Mouse (Mus musculus) MEL (cell line): ENCODE data around the gene Igdcc3. TPM values are rescaled to one million over a fixed set of nuclear protein-coding genes. Genes with fewer than 3 reads are reported as not detected.

Experiments used
- DNase-seq: peaks from one replicate; pipeline ENCODE4 v3.0.0; 2011; ENCODE audit warnings: low read depth, low spot score
- H3K27ac ChIP-seq: 2 replicates; pipeline ENCODE4 v1.5.1; 2012; ENCODE audit warnings: low read depth, mild to moderate bottlenecking, control low read depth, low read length, moderate library complexity; ENCODE audit not compliant: control insufficient read depth
- H3K27me3 ChIP-seq, 2 experiments: fragments of 150-350 bp in 1 of 2; sonication (generic) in 1 of 2; 2 replicates each; pipeline ENCODE4 v1.6.1; 2012; ENCODE audit warnings: low read length in 2 of 2, mild to moderate bottlenecking in 2 of 2, improper control_type of control experiment in 1 of 2, moderate library complexity in 1 of 2; ENCODE audit not compliant: insufficient read depth in 2 of 2, control insufficient read depth in 1 of 2
- H3K36me3 ChIP-seq, 2 experiments: 2 replicates each; pipeline ENCODE4 v1.6.1; 2012 to 2014; ENCODE audit warnings: low read length in 2 of 2, improper control_type of control experiment in 1 of 2, inconsistent platforms in 1 of 2, mild to moderate bottlenecking in 1 of 2; ENCODE audit not compliant: insufficient read depth in 2 of 2, control insufficient read depth in 1 of 2
- H3K4me1 ChIP-seq, 2 experiments: fragments of 150-350 bp in 1 of 2; sonication (generic) in 1 of 2; 2 replicates each; pipeline ENCODE4 v1.6.1; 2012; ENCODE audit warnings: low read length in 2 of 2, improper control_type of control experiment in 1 of 2, mild to moderate bottlenecking in 1 of 2; ENCODE audit not compliant: insufficient read depth in 2 of 2, control insufficient read depth in 1 of 2
- H3K4me3 ChIP-seq, 2 experiments: fragments of 150-350 bp in 1 of 2; sonication (generic) in 1 of 2; 2 replicates each; pipeline ENCODE4 v1.5.1; 2012; ENCODE audit warnings: low read depth in 2 of 2, low read length in 2 of 2, mild to moderate bottlenecking in 2 of 2, moderate library complexity in 2 of 2, control low read depth in 1 of 2, improper control_type of control experiment in 1 of 2; ENCODE audit not compliant: control insufficient read depth in 1 of 2, insufficient read depth in 1 of 2
- H3K79me2 ChIP-seq: 2 replicates; pipeline ENCODE4 v1.6.1; 2012; ENCODE audit warnings: mild to moderate bottlenecking, low read length, moderate library complexity; ENCODE audit not compliant: control insufficient read depth, poor library complexity, insufficient read depth
- H3K9ac ChIP-seq: 2 replicates; pipeline ENCODE4 v1.6.1; 2012; ENCODE audit warnings: low read depth, mild to moderate bottlenecking, control low read depth, low read length, moderate library complexity; ENCODE audit not compliant: control insufficient read depth, poor library complexity, severe bottlenecking
- H3K9me3 ChIP-seq: fragments of 150-350 bp; sonication (generic); replicated peaks from 2 replicates; pipeline ENCODE4 v1.6.1; 2012; ENCODE audit warnings: mild to moderate bottlenecking, low read length, improper control_type of control experiment, moderate library complexity; ENCODE audit not compliant: insufficient read depth
- CHD2 ChIP-seq: IDR thresholded peaks from 2 replicates; pipeline ENCODE4 v1.6.1; 2011; ENCODE audit warnings: low read length, improper control_type of control experiment
- CTCF ChIP-seq, 3 experiments: IDR thresholded peaks in 2 of 3; conservative IDR thresholded peaks in 1 of 3; 2 replicates each; pipeline ENCODE4 v1.5.1; 2011 to 2012; ENCODE audit warnings: low read length in 3 of 3, low read depth in 2 of 3, mild to moderate bottlenecking in 2 of 3, improper control_type of control experiment in 1 of 3, inconsistent platforms in 1 of 3, mixed read lengths in 1 of 3, moderate library complexity in 1 of 3; ENCODE audit not compliant: control insufficient read depth in 1 of 3, insufficient read depth in 1 of 3, poor library complexity in 1 of 3, severe bottlenecking in 1 of 3
- ELF1 ChIP-seq: IDR thresholded peaks from 2 replicates; pipeline ENCODE4 v1.6.1; 2014; ENCODE audit warnings: low read depth, mild to moderate bottlenecking, inconsistent platforms, low read length, improper control_type of control experiment, moderate library complexity
- EP300 ChIP-seq, 2 experiments: IDR thresholded peaks; 2 replicates each; pipeline ENCODE4 v1.6.1; 2011; ENCODE audit warnings: improper control_type of control experiment in 2 of 2, low read length in 2 of 2, low read depth in 1 of 2, mild to moderate bottlenecking in 1 of 2
- ETS1 ChIP-seq: IDR thresholded peaks from 2 replicates; pipeline ENCODE4 v1.6.1; 2012; ENCODE audit warnings: low read depth, mild to moderate bottlenecking, inconsistent platforms, low read length, improper control_type of control experiment, moderate library complexity
- GABPA ChIP-seq: IDR thresholded peaks from 2 replicates; pipeline ENCODE4 v1.6.1; 2012; ENCODE audit warnings: low read depth, mild to moderate bottlenecking, inconsistent platforms, low read length, improper control_type of control experiment, moderate library complexity
- HCFC1 ChIP-seq: IDR thresholded peaks from 2 replicates; pipeline ENCODE4 v1.6.1; 2012; ENCODE audit warnings: low read depth, mild to moderate bottlenecking, inconsistent platforms, low read length, improper control_type of control experiment, moderate library complexity
- KAT2A ChIP-seq: conservative IDR thresholded peaks from 2 replicates; pipeline ENCODE4 v1.6.1; 2012; ENCODE audit warnings: low read depth, low read length, improper control_type of control experiment, inconsistent platforms
- MAFK ChIP-seq: IDR thresholded peaks from 2 replicates; pipeline ENCODE4 v1.6.1; 2011; ENCODE audit warnings: low read depth, mild to moderate bottlenecking, low read length, improper control_type of control experiment, borderline replicate concordance
- MAX ChIP-seq: IDR thresholded peaks from 2 replicates; pipeline ENCODE4 v1.6.1; 2011; ENCODE audit warnings: low read length, improper control_type of control experiment
- MAZ ChIP-seq: IDR thresholded peaks from 2 replicates; pipeline ENCODE4 v1.6.1; 2012; ENCODE audit warnings: low read depth, mild to moderate bottlenecking, inconsistent platforms, low read length, improper control_type of control experiment
- MXI1 ChIP-seq: IDR thresholded peaks from 2 replicates; pipeline ENCODE4 v1.6.1; 2011; ENCODE audit warnings: mild to moderate bottlenecking, low read depth, low read length, improper control_type of control experiment
- MYB ChIP-seq: IDR thresholded peaks from 2 replicates; pipeline ENCODE4 v1.6.1; 2011; ENCODE audit warnings: mild to moderate bottlenecking, low read depth, low read length, improper control_type of control experiment
- NRF1 ChIP-seq: IDR thresholded peaks from 2 replicates; pipeline ENCODE4 v1.6.1; 2014; ENCODE audit warnings: low read depth, mild to moderate bottlenecking, inconsistent platforms, low read length, improper control_type of control experiment, moderate library complexity; ENCODE audit not compliant: poor library complexity, insufficient read depth, severe bottlenecking
- POLR2A ChIP-seq, 2 experiments: IDR thresholded peaks; 2 replicates each; pipeline ENCODE4 v1.6.1; 2011 to 2012; ENCODE audit warnings: low read length in 2 of 2, mild to moderate bottlenecking in 2 of 2, control low read depth in 1 of 2, improper control_type of control experiment in 1 of 2, low read depth in 1 of 2, moderate library complexity in 1 of 2; ENCODE audit not compliant: control insufficient read depth in 1 of 2, insufficient read depth in 1 of 2, poor library complexity in 1 of 2
- POLR2AphosphoS2 ChIP-seq: IDR thresholded peaks from 2 replicates; pipeline ENCODE4 v1.6.1; 2011; ENCODE audit warnings: low read length, improper control_type of control experiment
- RAD21 ChIP-seq: IDR thresholded peaks from 2 replicates; pipeline ENCODE4 v1.6.1; 2011; ENCODE audit warnings: mild to moderate bottlenecking, low read depth, low read length, improper control_type of control experiment
- RCOR1 ChIP-seq: IDR thresholded peaks from 2 replicates; pipeline ENCODE4 v1.6.1; 2012; ENCODE audit warnings: low read depth, mild to moderate bottlenecking, inconsistent platforms, low read length, improper control_type of control experiment
- SIN3A ChIP-seq: IDR thresholded peaks from 2 replicates; pipeline ENCODE4 v1.6.1; 2012; ENCODE audit warnings: low read length, improper control_type of control experiment, inconsistent platforms
- SMC3 ChIP-seq: IDR thresholded peaks from 2 replicates; pipeline ENCODE4 v1.6.1; 2011; ENCODE audit warnings: low read depth, low read length, improper control_type of control experiment
- TAL1 ChIP-seq: IDR thresholded peaks from 2 replicates; pipeline ENCODE4 v1.6.1; 2012; ENCODE audit warnings: mild to moderate bottlenecking, inconsistent platforms, low read length, moderate library complexity, mixed read lengths
- UBTF ChIP-seq: IDR thresholded peaks from 2 replicates; pipeline ENCODE4 v1.6.1; 2012; ENCODE audit warnings: low read depth, mild to moderate bottlenecking, inconsistent platforms, low read length, improper control_type of control experiment, moderate library complexity, borderline replicate concordance; ENCODE audit not compliant: insufficient read depth
- USF1 ChIP-seq: IDR thresholded peaks from 2 replicates; pipeline ENCODE4 v1.6.1; 2014; ENCODE audit warnings: low read depth, mild to moderate bottlenecking, inconsistent platforms, low read length, improper control_type of control experiment, moderate library complexity
- USF2 ChIP-seq, 2 experiments: IDR thresholded peaks; 2 replicates each; pipeline ENCODE4 v1.6.1; 2011 to 2012; ENCODE audit warnings: improper control_type of control experiment in 2 of 2, low read length in 2 of 2, borderline replicate concordance in 1 of 2, inconsistent platforms in 1 of 2, low read depth in 1 of 2, mild to moderate bottlenecking in 1 of 2; ENCODE audit not compliant: insufficient read depth in 1 of 2
- ZC3H11A ChIP-seq: IDR thresholded peaks from 2 replicates; pipeline ENCODE4 v1.6.1; 2012; ENCODE audit warnings: low read depth, mild to moderate bottlenecking, inconsistent platforms, low read length, improper control_type of control experiment
- ZMIZ1 ChIP-seq: IDR thresholded peaks from 2 replicates; pipeline ENCODE4 v1.6.1; 2012; ENCODE audit warnings: low read depth, mild to moderate bottlenecking, inconsistent platforms, low read length, improper control_type of control experiment, moderate library complexity
- ZNF384 ChIP-seq: IDR thresholded peaks from 2 replicates; pipeline ENCODE4 v1.6.1; 2012; ENCODE audit warnings: low read depth, mild to moderate bottlenecking, inconsistent platforms, low read length, improper control_type of control experiment
- polyA plus RNA-seq, 2 experiments: library from polyadenylated mRNA; stranded (reverse) in 1 of 2; unstranded in 1 of 2; fragments of >175 nt in 1 of 2; fragments of >200 nt in 1 of 2; gene quantifications; 2 replicates each; pipeline versions ENCODE4 v1.2.1 to v1.2.4; 2012; ENCODE audit warnings: low replicate concordance in 2 of 2, low read depth in 1 of 2; ENCODE audit not compliant: insufficient read length in 2 of 2, insufficient read depth in 1 of 2, missing spikeins in 1 of 2
- total RNA-seq: library from RNA; depleted of rRNA; stranded (reverse); fragments of 300-350 nt; gene quantifications from 2 replicates; pipeline ENCODE4 v1.2.3, GENCODE M21; 2012

Gene Igdcc3
- total and polyA plus RNA-seq, 3 experiments = not detected

DNA sequence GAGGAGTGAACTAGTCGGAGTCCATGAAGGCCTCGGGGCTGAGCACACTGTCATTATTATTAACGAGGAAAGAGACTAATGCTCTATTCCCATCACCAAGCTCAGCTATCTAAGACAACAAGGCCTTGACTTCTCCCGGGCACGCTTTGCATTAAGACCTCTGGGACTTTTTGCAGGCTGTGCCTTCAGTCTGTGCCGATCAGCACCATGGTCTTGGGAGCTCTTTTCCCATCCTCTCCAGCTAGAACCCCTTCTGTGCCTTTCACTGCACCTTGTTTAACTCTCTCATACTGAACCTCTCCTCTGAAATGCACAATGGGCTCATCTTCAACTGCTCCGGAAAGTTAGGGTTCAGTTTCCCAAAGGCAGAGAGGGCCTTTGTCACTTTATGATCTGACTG, 49.3 kb downstream of the Igdcc3 start:
- Histone ChIP-seq H3K27me3 (peaks cover 0 to 3% of the 10 kb centered on the region in 2 experiments; a peak in 1 of 4 replicates), H3K36me3 (no peaks in the 10 kb centered on the region), H3K27ac (no peak overlapping the region), H3K4me3 (no peak overlapping the region), H3K9ac (no peak overlapping the region), H3K9me3 (no peaks in the 10 kb centered on the region), H3K4me1 (peaks cover 0 to 9% of the 10 kb centered on the region in 2 experiments; a peak in 2 of 4 replicates), H3K79me2 (no peaks in the 10 kb centered on the region)
- TF ChIP-seq MAZ (no peak), MAX (no peak), ZMIZ1 (no peak), MXI1 (no peak), KAT2A (no peak), USF1 (no peak), NRF1 (no peak), TAL1 (no peak), MAFK (no peak), HCFC1 (no peak), ZC3H11A (no peak), GABPA (no peak), POLR2A (IDR thresholded peaks at IDR 0.05; ENCODE audit: control insufficient read depth in 1 of 2, insufficient read depth in 1 of 2, low read depth in 1 of 2, low read length in 2 of 2, poor library complexity in 1 of 2) (no peak), CHD2 (no peak), POLR2AphosphoS2 (no peak)
- DNase-seq = no peak

GRCm38 (mm10) chr9:65191389-65191754, 50.4 kb downstream of the Igdcc3 start:
- no peaks in the 10 kb centered on the region for H3K9me3 ChIP-seq
- DNase-seq = no peak
- H3K27ac ChIP-seq = no peak overlapping the region
- peaks cover 0 to under 1% of the 10 kb centered on the region in 2 experiments; a peak in 1 of 4 replicates for H3K27me3 ChIP-seq
- H3K9ac ChIP-seq = no peak overlapping the region
- TF ChIP-seq ZNF384 = no peak
- TF ChIP-seq SMC3 = no peak
- TF ChIP-seq POLR2AphosphoS2 = no peak
- no peak for TF ChIP-seq UBTF
- TF ChIP-seq HCFC1 = no peak
- no peak for TF ChIP-seq MYB
- no peak for TF ChIP-seq ETS1
- TF ChIP-seq TAL1 = no peak
- no peak for TF ChIP-seq RAD21
- TF ChIP-seq EP300 (IDR thresholded peaks at IDR 0.05; ENCODE audit: low read depth in 1 of 2, low read length in 2 of 2) = no peak
- TF ChIP-seq SIN3A = no peak
- no peak for TF ChIP-seq CHD2
- TF ChIP-seq USF2 (IDR thresholded peaks at IDR 0.05; ENCODE audit: borderline replicate concordance in 1 of 2, insufficient read depth in 1 of 2, low read depth in 1 of 2, low read length in 2 of 2) = no peak
- no peak for TF ChIP-seq POLR2A (IDR thresholded peaks at IDR 0.05; ENCODE audit: control insufficient read depth in 1 of 2, insufficient read depth in 1 of 2, low read depth in 1 of 2, low read length in 2 of 2, poor library complexity in 1 of 2)
- no peak for TF ChIP-seq RCOR1
- no peak for TF ChIP-seq CTCF (IDR thresholded peaks at IDR 0.05 in 2 of 3, conservative IDR thresholded peaks at IDR 0.05 in 1 of 3; ENCODE audit: control insufficient read depth in 1 of 3, insufficient read depth in 1 of 3, low read depth in 2 of 3, low read length in 3 of 3, poor library complexity in 1 of 3, severe bottlenecking in 1 of 3)
- no peak for TF ChIP-seq ELF1
- TF ChIP-seq, all 39 proteins: peak for 0
- Histone ChIP-seq H3K79me2 (no peaks in the 10 kb centered on the region), H3K4me3 (no peak overlapping the region), H3K4me1 (peaks cover 0 to 10% of the 10 kb centered on the region in 2 experiments; a peak in 2 of 4 replicates), H3K36me3 (no peaks in the 10 kb centered on the region)
